Mouse (Mus musculus) inflammation-experienced regulatory T-cells, adult 6 months (primary cell): ENCODE measurements around the gene Cpn2. TPM values are rescaled to one million over a fixed set of nuclear protein-coding genes. Genes with fewer than 3 reads are reported as not detected.

Source experiments
- ATAC-seq: one replicate; pipeline ENCODE4 v1.8.0; 2017
- polyA plus RNA-seq, 3 experiments: library from polyadenylated mRNA; unstranded; fragments of 100-300 nt; shearing (Covaris generic); gene quantifications; one replicate each; pipeline ENCODE4 v1.2.1; 2017

Cpn2 gene
- polyA plus RNA-seq, 3 experiments from 2014 or later = not detected

GRCm38 (mm10) chr16:30278406-30278805 is 11.1 kb upstream of the Cpn2 start:
- no peak for ATAC-seq

GRCm38 (mm10) chr16:30275558-30276340 is 8.4 kb upstream of the Cpn2 start:
- ATAC-seq = no peak

DNA sequence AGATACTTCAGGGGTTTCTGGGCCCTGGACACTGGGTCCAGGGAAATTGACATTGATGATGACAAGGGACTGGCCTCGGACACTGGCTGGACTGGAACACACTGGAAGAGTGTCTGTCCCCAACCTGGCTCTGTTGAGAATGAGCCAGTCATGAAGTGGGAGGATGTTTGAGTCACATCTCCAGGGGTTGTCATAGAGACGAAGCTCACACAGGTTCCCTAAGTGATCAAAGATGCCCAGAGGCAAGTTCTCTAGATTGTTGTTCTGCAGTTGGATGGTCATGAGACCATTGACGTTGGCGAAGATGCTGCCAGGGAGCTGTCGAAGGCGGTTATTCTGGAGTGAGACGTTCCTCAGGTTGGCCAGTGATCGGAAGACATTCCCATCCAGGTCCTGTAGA is 5.8 kb upstream of the Cpn2 start:
- no peak for ATAC-seq

DNA sequence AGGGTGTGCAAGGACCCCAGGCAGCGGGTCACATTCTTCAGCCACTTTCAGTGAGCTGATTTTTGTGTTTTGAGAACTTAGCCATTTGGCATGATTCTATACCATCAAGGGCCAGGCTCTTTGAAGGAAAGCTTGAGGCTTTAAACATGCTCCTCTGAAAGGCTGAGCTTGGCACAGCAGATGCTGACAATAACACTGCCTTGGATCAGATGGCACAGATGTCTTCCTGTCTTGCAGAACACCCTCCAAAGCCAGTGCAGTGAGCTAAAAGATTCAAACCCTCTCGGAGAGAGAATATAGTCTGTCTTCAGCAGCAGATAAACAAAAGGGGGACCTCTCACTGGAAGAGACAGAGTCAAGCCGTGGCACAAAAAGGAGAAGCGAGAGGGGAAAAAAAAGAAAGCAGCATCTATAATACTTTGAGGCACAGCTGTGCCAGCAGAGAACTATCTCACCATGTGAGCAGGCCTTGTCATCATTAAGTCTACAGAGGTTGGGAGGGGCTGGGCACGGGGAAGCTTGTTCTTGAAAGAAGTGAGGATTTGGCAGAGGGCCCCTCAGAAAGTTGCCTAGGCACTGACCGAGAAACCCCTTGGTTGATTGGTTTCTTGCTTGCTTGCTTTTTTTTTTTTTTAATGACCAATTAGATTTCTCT is 4.8 kb upstream of the Cpn2 start:
- ATAC-seq = no peak

DNA sequence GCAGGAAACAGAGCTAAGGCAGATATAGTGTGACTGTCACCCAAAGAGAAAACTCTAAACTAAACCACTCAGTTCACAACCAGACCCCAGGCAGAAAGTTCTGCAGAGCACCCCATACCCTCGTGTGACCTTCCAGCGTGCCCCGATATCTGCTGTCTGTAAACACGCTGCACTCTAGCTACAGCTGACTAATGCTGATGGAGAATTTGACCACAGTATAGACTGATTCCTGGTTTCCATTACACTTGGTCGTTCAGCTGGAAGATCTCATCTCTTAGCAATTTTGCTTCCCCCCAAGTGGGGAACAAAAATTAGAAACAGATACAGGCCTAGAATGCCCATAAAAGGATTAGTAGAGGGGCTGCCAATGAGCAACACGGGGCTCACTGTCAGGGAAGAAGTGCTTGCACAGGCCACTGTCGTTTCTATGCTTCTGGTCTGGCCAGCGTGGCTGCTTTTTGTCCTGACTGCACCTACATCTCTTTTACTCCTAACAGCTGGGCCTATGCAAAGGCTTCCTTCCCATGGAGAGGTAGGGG is 4.0 kb upstream of the Cpn2 start:
- ATAC-seq = no peak

DNA sequence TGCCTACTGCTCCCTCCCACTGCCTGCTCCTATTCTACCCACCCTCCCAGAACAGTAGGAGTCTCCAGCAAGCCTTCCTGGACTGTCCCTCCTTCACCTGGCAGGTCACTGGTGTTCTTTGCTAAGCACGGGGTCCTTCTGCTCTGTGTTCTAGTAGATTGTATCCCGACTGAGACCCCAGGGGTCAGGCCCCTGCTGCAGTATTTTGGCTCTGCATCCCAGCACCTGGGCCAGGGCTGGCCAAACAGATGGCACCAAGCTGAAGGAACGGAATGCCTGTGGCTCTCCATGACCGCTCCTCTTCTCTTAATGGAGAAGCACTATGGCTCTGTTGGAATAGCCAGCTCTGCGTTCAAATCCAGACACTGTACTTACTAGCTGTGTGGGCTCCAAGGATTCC is 738 bp downstream of the Cpn2 start:
- ATAC-seq = no peak

GRCm38 (mm10) chr16:30265611-30266010 is 1.7 kb downstream of the Cpn2 start:
- no peak for ATAC-seq

DNA sequence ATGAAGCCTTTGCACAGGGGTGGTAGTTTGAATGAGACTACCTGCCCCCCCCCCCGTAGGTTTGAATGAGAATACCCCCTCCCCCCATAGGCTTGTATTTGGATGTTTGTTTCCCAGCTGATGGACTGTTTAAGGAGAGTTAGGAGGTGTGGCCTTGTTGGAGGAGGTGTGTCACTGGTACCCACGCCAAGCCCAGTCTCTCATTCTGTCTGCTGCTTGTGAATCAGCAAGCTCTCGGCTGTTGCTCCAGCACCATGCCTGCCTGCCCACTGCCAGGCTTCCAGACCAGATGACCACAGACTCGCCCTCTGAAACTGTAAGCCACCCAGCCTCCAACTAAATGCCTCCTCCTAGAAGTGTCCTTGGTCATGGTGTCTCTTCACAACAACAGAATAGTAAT is 4.1 kb downstream of the Cpn2 start:
- ATAC-seq = no peak

DNA sequence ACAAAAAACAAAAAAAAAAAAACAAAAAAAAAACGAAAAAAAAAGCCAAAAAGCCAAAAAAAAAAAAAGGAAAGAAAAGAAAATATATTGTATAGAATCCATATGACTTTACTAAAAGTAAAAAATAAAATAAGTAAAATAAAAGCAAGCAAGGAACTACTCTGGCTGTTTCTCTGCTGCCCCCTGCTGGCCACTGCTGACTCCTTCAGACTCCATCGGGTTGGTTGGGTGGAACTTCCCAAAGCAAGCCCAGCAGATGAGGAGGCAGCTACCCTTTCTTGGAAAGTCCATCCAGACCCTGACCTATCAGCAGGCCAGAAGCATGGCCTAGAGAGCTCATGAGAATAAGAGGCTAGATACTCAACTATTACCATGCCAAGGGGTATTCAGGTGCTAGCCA is 4.6 kb downstream of the Cpn2 start:
- peak; percentile 69 for ATAC-seq

DNA sequence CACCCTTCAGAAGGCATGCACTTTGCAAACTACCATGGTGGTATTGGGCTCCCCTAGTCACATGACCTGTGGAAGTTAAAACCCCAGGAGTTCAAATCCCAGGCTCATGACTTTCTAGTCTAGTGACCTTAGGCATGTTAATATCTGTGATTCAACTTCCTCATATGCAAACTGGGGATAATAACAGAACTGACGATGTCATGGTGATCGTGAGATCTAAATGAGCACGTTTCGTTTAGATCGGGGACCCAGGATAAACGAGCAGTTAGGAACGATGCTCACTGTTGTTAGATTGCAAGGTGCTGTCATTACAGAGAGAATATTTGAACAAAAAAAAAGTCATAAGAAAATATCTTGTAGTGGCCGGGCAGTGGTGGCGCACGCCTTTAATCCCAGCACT is 5.1 kb downstream of the Cpn2 start:
- no peak for ATAC-seq

DNA sequence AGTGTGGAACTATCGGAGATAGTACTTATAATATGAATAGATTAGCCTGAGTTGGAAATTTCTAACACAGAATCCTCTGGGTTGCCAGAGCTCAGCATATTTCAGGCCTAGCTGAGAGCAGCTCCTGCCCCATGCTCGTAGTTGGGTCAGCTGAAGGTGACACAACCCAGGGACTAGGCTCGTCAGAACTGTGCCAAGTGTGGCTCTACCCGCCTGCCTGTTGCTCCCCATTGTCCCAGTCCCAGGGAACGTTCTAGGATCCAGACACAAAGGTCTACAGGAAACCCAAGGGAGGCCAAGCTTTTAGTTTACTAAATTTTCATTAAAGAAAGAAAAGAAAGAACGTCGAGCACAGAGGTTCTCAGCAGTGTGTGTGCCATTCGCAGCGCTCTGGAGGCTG is 6.0 kb downstream of the Cpn2 start:
- no peak for ATAC-seq

DNA sequence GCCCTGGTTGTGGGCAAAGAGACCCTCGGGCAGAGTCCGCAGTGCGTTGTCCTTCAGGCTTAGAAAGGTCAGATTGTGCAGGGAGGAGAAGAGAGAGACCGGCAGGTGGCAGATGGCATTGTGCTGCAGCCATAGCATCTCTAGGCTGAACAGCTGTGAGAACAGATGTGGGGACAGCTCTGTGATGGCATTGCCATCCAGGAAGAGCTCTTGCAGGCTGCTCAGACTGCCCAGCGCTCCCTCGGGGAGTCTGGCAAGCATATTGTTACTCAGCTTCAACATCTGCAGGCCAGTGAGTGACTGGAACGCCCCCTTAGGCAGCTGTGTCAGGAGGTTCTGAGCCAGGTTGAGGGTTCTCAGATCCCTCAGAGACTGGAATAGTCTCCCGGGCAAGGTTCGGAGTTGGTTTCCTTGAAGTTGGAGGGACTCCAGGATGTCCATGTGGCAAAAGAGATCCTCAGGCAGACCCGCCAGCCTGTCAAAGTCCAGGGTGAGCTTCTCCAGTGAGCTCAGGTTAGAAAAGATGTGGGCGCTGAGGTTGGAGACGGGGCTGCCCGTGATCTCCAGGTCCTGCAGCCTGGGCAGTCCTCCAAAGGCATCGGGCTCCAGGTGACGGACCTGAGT is 7.2 kb downstream of the Cpn2 start:
- no peak for ATAC-seq

DNA sequence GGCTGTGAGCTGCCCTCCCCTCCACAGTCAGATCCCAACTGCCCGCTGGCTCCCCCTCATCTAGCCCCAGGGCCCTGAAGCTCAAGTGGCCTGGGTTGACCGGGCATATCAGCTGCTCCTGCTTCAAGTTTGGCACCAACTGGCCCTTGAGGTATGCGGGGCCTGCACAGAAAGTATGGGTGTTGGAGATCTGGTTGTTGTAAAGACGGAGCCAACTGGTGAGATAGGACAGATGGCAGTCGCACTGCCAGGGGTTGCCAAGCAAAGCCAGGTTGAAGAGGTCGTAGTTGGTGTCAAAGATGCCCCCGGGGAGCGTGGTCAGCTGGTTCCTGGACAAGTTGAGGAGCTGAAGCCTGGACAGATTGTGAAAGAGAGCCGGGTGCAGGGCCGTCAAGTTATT is 7.9 kb downstream of the Cpn2 start:
- no peak for ATAC-seq

- no peak for ATAC-seq
Observed at GRCm38 (mm10) chr16:30258441-30258840, 8.9 kb downstream of the Cpn2 start.

- ATAC-seq = no peak
Observed at GRCm38 (mm10) chr16:30257718-30258117, 9.6 kb downstream of the Cpn2 start.

- ATAC-seq = no peak
Observed at GRCm38 (mm10) chr16:30255061-30255460, 12.2 kb downstream of the Cpn2 start.

- no peak for ATAC-seq
Observed at GRCm38 (mm10) chr16:30253900-30254299, 13.4 kb downstream of the Cpn2 start.

GRCm38 (mm10) chr16:30253374-30253773 is 13.9 kb downstream of the Cpn2 start:
- no peak for ATAC-seq

DNA sequence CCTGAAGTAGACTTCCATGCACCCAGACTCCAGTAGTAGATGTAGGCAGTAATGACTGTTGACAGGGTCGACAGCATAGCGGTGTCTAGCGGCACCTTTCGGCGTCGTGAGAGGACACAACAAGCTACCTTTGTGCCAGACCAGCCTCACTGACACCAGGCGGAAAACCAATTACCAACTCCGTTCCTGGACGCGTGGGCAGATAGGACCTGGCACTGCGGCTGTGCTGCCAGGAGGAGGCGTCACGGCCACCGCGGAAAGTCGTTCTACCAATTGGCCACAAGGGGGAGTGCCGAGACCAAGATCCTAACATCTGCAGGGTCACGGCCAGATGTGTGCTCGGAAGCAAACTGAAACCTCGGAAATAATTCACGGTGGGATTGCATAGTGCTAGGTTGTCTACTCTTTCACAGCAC is 15.3 kb downstream of the Cpn2 start:
- peak; percentile 95 for ATAC-seq

DNA sequence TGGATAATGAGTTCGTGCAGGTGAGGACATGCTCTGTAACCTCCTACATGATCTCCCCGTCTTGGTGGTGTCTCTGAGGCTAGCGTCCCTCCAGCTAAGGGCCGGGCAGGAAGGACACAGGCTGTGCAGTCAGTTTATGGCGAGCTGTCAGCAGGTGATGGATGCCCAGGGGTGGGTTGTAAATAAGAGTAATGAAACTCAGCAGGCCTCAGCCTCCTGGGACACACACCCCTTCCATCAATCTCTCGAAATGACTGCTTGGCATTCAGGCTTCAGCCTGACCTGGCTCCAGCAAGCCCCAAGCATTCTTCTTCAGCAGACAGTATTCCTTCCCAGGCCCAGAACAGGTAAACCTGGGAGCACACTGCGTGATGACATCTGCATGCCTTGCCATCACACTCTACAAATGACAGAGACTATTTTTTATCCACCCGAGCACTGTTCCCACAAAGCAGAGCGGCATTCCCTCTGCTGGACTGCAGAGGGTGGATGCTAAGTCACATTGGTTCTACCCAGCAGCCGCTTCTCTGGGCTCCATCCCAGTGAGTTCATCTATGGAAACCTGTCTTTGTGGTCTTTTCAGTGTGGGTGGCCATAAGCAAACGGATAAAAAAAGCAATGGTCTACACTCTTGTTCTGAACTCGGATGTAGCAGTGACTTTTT is 23.1 kb downstream of the Cpn2 start:
- ATAC-seq = no peak

DNA sequence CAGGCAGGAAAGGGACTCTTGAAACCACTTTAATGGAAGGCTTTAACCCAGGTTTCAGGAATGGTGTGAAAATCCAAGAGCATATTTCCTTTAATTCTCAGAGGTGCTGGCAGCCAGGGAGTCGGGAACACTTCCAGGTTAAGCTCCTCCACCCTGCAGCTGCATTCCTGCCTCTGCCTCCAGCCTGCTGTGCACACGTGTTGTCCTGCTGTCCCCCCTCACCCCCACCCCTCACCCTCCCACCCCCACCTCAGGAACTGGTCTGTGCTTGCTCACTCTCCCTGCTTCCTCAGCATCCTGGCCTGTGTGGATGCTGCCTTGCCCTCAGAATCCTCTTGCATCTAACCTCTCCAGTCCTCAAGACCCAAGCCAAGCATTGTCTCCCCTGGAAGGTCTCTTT is 25.7 kb downstream of the Cpn2 start:
- no peak for ATAC-seq

- no peak for ATAC-seq
Observed at GRCm38 (mm10) chr16:30238791-30239190, 28.5 kb downstream of the Cpn2 start.

DNA sequence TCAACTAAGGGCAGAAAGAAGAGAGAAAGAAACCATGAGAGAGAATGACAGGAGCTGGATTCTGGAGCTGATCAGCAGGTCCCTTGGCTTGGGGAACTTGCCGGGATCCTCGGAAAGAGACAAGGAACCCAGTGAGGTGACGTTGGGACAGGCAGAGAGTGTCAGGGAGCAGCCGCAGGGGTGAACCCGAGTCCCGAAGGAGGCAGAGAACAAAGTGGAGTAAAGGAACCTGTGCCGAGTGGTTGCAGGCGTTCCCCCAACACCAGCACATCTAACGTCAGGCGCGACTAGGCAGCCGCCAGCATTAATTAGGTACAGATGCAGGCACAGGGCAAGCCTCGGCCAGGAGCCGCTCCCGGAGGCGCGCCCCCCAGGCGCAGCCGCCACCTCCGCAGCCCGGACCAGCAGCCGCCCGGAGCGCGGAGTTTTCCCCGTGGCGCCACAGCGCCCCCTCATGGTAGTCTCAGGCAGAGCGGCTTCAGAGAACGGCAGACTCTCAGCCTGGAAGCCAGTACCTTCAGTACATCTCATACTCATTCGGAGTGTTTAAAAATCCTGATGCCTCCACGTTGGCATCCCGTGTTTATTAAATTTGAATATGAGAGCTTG is 31.1 kb downstream of the Cpn2 start:
- ATAC-seq = peak; percentile 78
